Mouse (Mus musculus) megakaryocyte, embryonic 14.5 days (primary cell): ENCODE data around the gene Gm49405.

Experiments
- FLI1 ChIP-seq: IDR thresholded peaks from 2 replicates; pipeline ENCODE4 v1.6.1; 2012; ENCODE audit warnings: low read length, inconsistent platforms, mixed read lengths
- GATA1 ChIP-seq: IDR thresholded peaks from 3 replicates; pipeline ENCODE4 v1.6.1; 2012; ENCODE audit warnings: mixed read lengths, low read length, inconsistent platforms, borderline replicate concordance

DNA sequence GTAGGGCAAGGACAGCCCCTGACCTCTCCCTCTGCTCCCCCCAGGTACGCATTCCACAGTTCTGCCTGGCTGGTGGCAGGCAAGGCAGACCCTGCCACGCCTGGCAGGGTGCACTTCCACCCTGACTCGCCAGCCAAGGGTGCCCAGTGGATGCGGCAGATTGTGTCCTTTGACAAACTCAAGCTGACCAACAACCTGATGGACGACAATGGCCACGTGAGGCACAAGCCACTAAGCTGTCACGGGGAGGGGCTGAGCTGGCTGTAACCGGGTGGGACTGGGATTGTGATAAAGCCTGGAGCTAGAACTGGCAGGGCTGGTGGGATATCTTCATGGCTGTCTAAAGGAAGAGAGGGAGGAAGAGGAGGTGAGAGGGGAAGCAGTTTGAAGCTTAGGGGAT, 3.2 kb upstream of the Gm49405 start:
- TF ChIP-seq GATA1 = no peak
- TF ChIP-seq FLI1 = no peak
